Mouse (Mus musculus) forebrain, embryonic 14.5 days (tissue): ENCODE data around the gene Nipal3. TPM values are rescaled to one million over a fixed set of nuclear protein-coding genes. Genes with fewer than 3 reads are reported as not detected.
A peak's percentile ranks its signal among the peaks of the same experiment; 100 is the strongest.

Experiments used
- ATAC-seq: fragments of 200-750 bp; cut with Nextera tagmentation; 2 replicates; pipeline ENCODE4 v1.8.0; 2017; ENCODE audit warnings: mild to moderate bottlenecking, moderate library complexity
- DNase-seq: peaks from one replicate; pipeline ENCODE4 v3.0.0-alpha.2; 2015; ENCODE audit warnings: low spot score
- H3K27ac ChIP-seq: fragments of 300-500 bp; sonication (generic); 2 replicates; pipeline ENCODE4 v1.5.1; 2014; ENCODE audit warnings: low read depth, mild to moderate bottlenecking, control low read depth, low read length, moderate library complexity
- H3K27me3 ChIP-seq: fragments of 300-500 bp; sonication (generic); replicated peaks from 2 replicates; pipeline ENCODE4 v1.6.1; 2014; ENCODE audit warnings: low read length, control low read depth, mixed read lengths; ENCODE audit not compliant: control insufficient read depth, insufficient read depth
- H3K36me3 ChIP-seq: fragments of 300-500 bp; sonication (generic); 2 replicates; pipeline ENCODE4 v1.6.1; 2014; ENCODE audit warnings: low read length, control low read depth; ENCODE audit not compliant: control insufficient read depth, insufficient read depth
- H3K4me1 ChIP-seq: fragments of 300-500 bp; sonication (generic); 2 replicates; pipeline ENCODE4 v1.6.1; 2014; ENCODE audit warnings: antibody characterized with exemption, low read length, control low read depth; ENCODE audit not compliant: control insufficient read depth, insufficient read depth
- H3K4me2 ChIP-seq: fragments of 300-500 bp; sonication (generic); 2 replicates; pipeline ENCODE4 v1.6.1; 2014; ENCODE audit warnings: mild to moderate bottlenecking, control low read depth, low read length
- H3K4me3 ChIP-seq: fragments of 300-500 bp; sonication (generic); 2 replicates; pipeline ENCODE4 v1.5.1; 2014; ENCODE audit warnings: low read depth, low read length, control low read depth
- H3K9ac ChIP-seq: fragments of 300-500 bp; sonication (generic); 2 replicates; pipeline ENCODE4 v1.6.1; 2014; ENCODE audit warnings: mild to moderate bottlenecking, low read length, control low read depth, moderate library complexity
- H3K9me3 ChIP-seq: fragments of 300-500 bp; sonication (generic); replicated peaks from 2 replicates; pipeline ENCODE4 v1.6.1; 2016; ENCODE audit warnings: low read length, control low read depth, mixed read lengths; ENCODE audit not compliant: control insufficient read depth
- WGBS: fragments of 180-500 bp; shearing (Covaris S2); extraction: QIAGEN DNeasy Blood & Tissue Kit; methylation state at CpG from one replicate; pipeline ENCODE4 v1.1.7; 2014; 5-methylcytosine and 5-hydroxymethylcytosine counted together
- polyA plus RNA-seq: library from polyadenylated mRNA; unstranded; fragments of >200 nt; fragmentation: Nextera tagmentation; extraction: Ambion mirVana; gene quantifications from 2 replicates; pipeline ENCODE4 v1.2.1, GENCODE M21; 2014

Nipal3 gene
- polyA plus RNA-seq, 1 experiment from 2014 or later: 5.3 TPM

DNA sequence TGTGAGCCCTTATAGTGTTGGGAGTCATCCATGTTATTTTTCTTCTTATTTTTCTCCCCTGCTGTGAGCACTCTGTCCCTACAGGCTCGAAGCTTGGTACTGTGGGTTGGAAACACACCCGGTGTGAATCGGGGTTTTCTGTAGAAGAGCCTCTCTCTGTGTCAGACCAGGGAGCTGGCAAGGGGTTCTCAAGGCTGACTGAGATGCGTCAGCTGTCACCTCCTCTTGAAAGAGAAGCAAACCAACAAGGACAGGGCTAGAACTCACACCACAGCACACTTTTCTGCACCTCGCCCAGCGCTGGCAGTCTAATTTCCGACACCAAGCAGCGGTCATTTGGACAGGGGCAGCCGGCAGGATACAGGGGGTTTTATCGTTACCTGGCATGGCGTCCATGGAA, 31.4 kb downstream of the Nipal3 start:
- 92% methylated on average over 11 of the region's 11 CpGs for whole genome bisulfite sequencing
- ATAC-seq: no peak
- Histone ChIP-seq H3K27ac (no peak overlapping the region), H3K4me3 (no peak overlapping the region), H3K4me2 (no peak overlapping the region), H3K9ac (no peak overlapping the region), H3K9me3 (no peaks in the 10 kb centered on the region), H3K27me3 (no peaks in the 10 kb centered on the region), H3K4me1 (no peaks in the 10 kb centered on the region), H3K36me3 (no peaks in the 10 kb centered on the region)
- DNase-seq: no peak

DNA sequence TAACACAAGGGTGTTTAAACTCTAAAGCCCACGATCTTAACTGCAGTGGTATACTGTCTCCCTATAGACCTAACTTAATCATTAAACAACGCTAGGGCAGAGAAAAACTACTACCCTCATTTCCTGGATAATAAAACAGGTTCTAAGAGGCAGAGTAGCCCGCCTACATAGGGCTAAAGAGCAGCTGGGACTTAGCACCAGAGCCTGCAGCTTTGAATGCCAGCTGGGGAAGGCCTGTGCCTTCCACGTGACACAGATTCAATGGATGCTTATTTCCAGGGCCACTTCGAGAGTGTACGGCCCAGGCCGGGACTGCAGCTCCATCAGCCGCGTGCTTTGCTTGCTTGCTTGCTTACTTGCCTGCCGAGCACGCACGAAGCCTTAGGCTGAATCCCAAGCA, 41.3 kb downstream of the Nipal3 start:
- Histone ChIP-seq H3K9ac (no peak overlapping the region), H3K4me2 (no peak overlapping the region), H3K4me1 (peaks cover 10% of the 10 kb centered on the region), H3K36me3 (no peaks in the 10 kb centered on the region), H3K4me3 (no peak overlapping the region), H3K9me3 (no peaks in the 10 kb centered on the region), H3K27ac (no peak overlapping the region), H3K27me3 (no peaks in the 10 kb centered on the region)
- no peak for DNase-seq
- WGBS: 79% methylated on average over 12 of the region's 12 CpGs
- ATAC-seq: no peak

DNA sequence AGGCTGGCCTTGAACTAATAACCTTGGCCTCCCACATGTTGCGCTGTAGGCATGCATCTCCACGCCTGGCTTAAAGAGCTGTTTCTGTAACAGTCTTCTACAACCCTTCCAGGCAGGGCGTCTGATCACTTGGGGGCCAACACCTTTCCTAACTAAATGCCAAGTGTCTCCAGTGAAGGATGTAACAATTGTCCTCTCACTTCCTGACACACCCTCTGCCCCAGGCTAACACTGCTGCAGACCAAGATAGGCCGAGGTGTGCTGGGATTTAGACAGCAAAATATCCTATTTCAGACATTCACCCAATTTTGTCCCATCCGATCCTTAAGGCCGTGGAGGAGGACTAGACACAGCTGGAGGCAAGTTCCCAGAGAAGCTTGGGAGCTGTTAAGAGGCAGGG, 41.7 kb downstream of the Nipal3 start:
- no peak for DNase-seq
- Histone ChIP-seq H3K27ac (no peak overlapping the region), H3K4me2 (no peak overlapping the region), H3K9me3 (no peaks in the 10 kb centered on the region), H3K36me3 (no peaks in the 10 kb centered on the region), H3K4me3 (no peak overlapping the region), H3K27me3 (no peaks in the 10 kb centered on the region), H3K9ac (no peak overlapping the region), H3K4me1 (peaks cover 10% of the 10 kb centered on the region)
- ATAC-seq: no peak
- WGBS: 83% methylated on average over 6 of the region's 6 CpGs

DNA sequence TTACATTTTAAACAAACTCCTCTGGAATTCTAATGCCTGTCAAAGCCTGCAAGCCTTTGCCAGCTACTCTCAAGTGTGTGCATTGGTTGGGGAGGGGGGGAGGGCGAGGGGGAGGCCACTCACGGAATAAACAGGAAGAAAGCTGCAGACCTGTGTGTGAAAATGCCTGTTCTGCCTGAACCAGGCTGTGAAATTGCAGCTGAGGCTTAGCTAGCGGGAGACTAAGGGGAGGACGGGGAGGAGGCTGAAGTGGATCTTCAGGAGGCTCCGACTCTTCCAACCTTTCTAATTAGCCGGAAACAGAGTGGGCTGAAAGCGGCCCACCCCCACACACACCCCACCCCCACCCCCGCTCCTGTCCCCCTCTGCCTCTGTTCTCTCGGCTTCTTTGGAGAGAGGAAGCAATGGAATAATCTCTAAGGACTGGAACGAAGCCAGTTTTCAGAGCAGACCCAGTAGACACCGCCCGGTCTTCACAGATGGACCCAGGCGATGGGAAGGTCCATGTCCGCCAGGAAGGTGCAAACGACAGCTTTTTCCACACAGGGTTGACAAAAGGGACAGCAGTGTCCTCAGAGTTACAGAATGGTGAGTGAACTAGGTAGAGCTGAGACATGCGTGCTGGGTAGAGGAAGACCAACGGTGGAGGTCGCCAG, 43.4 kb downstream of the Nipal3 start:
- peak overlapping the region; percentile 21; the same call in 1 of the 2 replicates for H3K4me2 ChIP-seq
- H3K9ac ChIP-seq: no peak overlapping the region
- no peak overlapping the region for H3K4me3 ChIP-seq
- 40% methylated on average over 18 of the region's 18 CpGs for WGBS
- no peaks in the 10 kb centered on the region for H3K9me3 ChIP-seq
- H3K36me3 ChIP-seq: no peaks in the 10 kb centered on the region
- peaks cover 10% of the 10 kb centered on the region for H3K4me1 ChIP-seq
- DNase-seq (peak; percentile 40), ATAC-seq (no peak)
- H3K27me3 ChIP-seq: no peaks in the 10 kb centered on the region
- H3K27ac ChIP-seq: no peak overlapping the region

DNA sequence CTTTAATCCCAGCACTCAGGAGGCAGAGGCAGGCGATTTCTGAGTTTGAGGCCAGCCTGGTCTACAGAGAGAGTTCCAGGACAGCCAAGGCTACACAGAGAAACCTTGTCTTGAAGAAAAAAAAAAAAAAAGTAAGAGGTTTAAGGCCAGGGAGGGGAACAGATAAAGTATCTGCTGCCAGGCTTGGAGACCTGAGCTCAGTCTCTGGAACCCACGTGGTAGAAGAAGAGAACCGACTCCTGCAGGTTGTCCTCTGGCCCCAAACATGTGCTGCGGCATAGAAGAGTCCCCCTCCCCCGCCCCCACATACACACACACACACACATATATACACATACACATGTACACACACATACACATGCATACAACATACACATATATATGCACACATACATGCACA, 52.4 kb downstream of the Nipal3 start:
- DNase-seq (no peak), ATAC-seq (no peak)
- Histone ChIP-seq H3K36me3 (no peaks in the 10 kb centered on the region), H3K4me3 (no peak overlapping the region), H3K4me2 (no peak overlapping the region), H3K27ac (no peak overlapping the region), H3K9me3 (no peaks in the 10 kb centered on the region), H3K4me1 (no peaks in the 10 kb centered on the region), H3K27me3 (no peaks in the 10 kb centered on the region), H3K9ac (no peak overlapping the region)
- 80% methylated on average over 5 of the region's 5 CpGs for WGBS

DNA sequence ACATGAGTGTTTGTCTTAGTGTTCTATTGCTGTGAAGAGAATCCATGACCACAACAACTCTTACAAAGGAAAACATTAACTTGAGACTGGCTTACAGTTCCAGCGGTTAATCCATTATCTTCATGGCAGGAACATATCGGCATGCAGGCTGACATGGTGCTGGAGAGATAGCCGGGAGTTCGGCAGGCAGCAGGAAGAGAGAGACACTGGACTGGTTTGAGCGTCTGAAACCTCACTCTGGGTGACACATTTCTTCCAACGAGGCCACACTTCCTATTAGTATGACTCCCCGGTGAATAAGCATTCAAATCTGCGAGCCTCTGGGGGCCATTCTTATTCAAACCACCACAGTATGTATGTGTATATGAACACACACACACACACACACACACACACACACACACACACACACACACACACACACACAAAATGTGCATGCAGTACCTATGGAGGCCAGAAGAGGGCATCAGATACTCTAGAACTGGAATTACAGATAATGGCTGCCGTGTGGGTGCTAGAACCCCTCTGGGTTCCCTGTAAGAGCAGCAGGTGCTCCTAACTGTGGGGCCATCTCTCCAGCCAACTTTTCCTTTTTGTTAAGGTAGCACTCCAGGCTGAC, 54.8 kb downstream of the Nipal3 start:
- no peak overlapping the region for H3K4me3 ChIP-seq
- no peaks in the 10 kb centered on the region for H3K27me3 ChIP-seq
- DNase-seq: peak; percentile 36
- no peaks in the 10 kb centered on the region for H3K4me1 ChIP-seq
- WGBS: 57% methylated on average over 9 of the region's 9 CpGs
- H3K4me2 ChIP-seq: no peak overlapping the region
- no peak overlapping the region for H3K9ac ChIP-seq
- ATAC-seq: no peak
- H3K27ac ChIP-seq: no peak overlapping the region
- no peaks in the 10 kb centered on the region for H3K9me3 ChIP-seq
- H3K36me3 ChIP-seq: no peaks in the 10 kb centered on the region

GRCm38 (mm10) chr4:135439188-135439647, 55.6 kb downstream of the Nipal3 start:
- peak; percentile 63 for ATAC-seq
- H3K9me3 ChIP-seq: no peaks in the 10 kb centered on the region
- WGBS: 5% methylated on average over 15 of the region's 15 CpGs
- H3K4me3 ChIP-seq: no peak overlapping the region
- H3K9ac ChIP-seq: no peak overlapping the region
- no peaks in the 10 kb centered on the region for H3K36me3 ChIP-seq
- no peak overlapping the region for H3K27ac ChIP-seq
- peaks cover 4% of the 10 kb centered on the region; the same call in 1 of the 2 replicates for H3K4me1 ChIP-seq
- H3K4me2 ChIP-seq: 0 out of 2 replicates have a peak overlapping the region, but pooled peaks have one; percentile 4
- DNase-seq: peak; percentile 39
- no peaks in the 10 kb centered on the region for H3K27me3 ChIP-seq

- H3K4me1 ChIP-seq: peaks cover 9% of the 10 kb centered on the region; the same call in 1 of the 2 replicates
- DNase-seq: no peak
- no peak for ATAC-seq
- no peak overlapping the region for H3K4me3 ChIP-seq
- no peak overlapping the region for H3K9ac ChIP-seq
- no peaks in the 10 kb centered on the region for H3K9me3 ChIP-seq
- H3K27ac ChIP-seq: no peak overlapping the region
- H3K36me3 ChIP-seq: no peaks in the 10 kb centered on the region
- H3K4me2 ChIP-seq: no peak overlapping the region
- H3K27me3 ChIP-seq: no peaks in the 10 kb centered on the region
Observed at GRCm38 (mm10) chr4:135437924-135438323, 56.9 kb downstream of the Nipal3 start.

GRCm38 (mm10) chr4:135436291-135436690, 58.5 kb downstream of the Nipal3 start:
- Histone ChIP-seq H3K9me3 (no peaks in the 10 kb centered on the region), H3K27me3 (no peaks in the 10 kb centered on the region), H3K4me2 (no peak overlapping the region), H3K9ac (no peak overlapping the region), H3K4me3 (no peak overlapping the region), H3K36me3 (no peaks in the 10 kb centered on the region), H3K27ac (no peak overlapping the region), H3K4me1 (peaks cover 11% of the 10 kb centered on the region; the same call in 1 of the 2 replicates)
- DNase-seq: peak; percentile 7
- no peak for ATAC-seq
- WGBS: 67% methylated on average over 13 of the region's 13 CpGs
